Mouse (Mus musculus) mouse embryonic stem cell (cell line): ENCODE data around the gene Jph4.

ENCODE experiments used
- in situ Hi-C, 2 experiments: fragments of 300-500 bp; cut with MboI; formaldehyde crosslinking; loops; 1 replicate in 1 of 2; 3 replicates in 1 of 2; pipeline ENCODE4 v1.14.3; 2019 to 2020; ENCODE audit warnings: low sequenced_read_pairs in 2 of 2, low pct_unique_long_range_greater_than_20kb in 1 of 2, mixed read lengths in 1 of 2; ENCODE audit not compliant: unreplicated experiment in 1 of 2

Gene Jph4

GRCm38 (mm10) chr14:55104365-55104764 lies 12.4 kb downstream of the Jph4 start:
- in situ Hi-C loops, result no loop called here

GRCm38 (mm10) chr14:55102253-55102785 lies 14.4 kb downstream of the Jph4 start:
- in situ Hi-C loops, result no loop called here

GRCm38 (mm10) chr14:55101592-55101991 lies 15.1 kb downstream of the Jph4 start:
- in situ Hi-C loops, result no loop called here

- in situ Hi-C loops, result no loop called here
Measured at GRCm38 (mm10) chr14:55098067-55098466, 18.7 kb downstream of the Jph4 start.

DNA sequence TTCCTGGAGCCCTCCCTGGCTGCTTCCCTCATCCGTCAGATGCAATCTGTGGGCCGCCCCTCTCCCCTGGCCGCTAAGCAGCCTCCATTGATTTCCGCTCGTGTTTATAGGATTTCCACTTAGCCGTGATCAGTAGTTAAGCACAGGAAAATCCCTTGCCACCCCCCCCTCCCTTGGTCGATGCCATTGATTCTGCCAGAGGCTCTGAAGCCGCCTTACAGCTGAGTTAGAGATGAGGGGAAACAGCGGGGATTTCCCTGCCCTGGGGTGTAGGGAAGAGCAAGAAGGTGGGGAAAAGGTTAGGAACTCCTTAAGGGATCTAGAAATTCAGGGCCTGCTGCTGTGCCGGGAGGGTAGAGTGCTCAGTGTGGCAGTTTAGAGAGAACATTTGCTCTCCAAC lies 19.1 kb downstream of the Jph4 start:
- in situ Hi-C loops, result no loop called here

- in situ Hi-C loops, result no loop called here
Measured at GRCm38 (mm10) chr14:55096573-55097087, 20.1 kb downstream of the Jph4 start.

DNA sequence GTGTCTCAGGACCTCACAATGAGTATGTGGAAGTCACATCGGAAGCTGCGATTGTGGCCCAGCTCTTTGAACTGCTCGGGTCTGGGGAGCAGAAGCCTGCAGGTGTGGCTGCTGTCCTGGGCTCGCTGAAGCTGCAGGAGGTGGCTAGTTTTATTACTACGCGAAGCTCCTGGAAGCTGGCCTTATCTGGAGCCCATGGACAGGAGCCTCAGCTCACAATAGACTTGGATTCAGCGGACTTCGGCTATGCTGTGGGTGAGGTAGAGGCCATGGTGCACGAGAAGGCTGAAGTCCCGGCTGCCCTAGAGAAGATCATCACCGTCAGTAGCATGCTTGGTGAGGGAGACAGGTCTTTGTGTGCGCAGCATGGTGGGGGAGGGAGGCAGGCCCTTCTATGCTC lies 21.1 kb downstream of the Jph4 start:
- in situ Hi-C loops, result no loop called here

- in situ Hi-C loops, result no loop called here
Measured at GRCm38 (mm10) chr14:55095263-55095662, 21.5 kb downstream of the Jph4 start.

GRCm38 (mm10) chr14:55094704-55095231 lies 22.0 kb downstream of the Jph4 start, which contains the start of gene Thtpa:
Gene Thtpa, plus strand, starts transcription at chr14:55094784.
- in situ Hi-C loops, result no loop called here

DNA sequence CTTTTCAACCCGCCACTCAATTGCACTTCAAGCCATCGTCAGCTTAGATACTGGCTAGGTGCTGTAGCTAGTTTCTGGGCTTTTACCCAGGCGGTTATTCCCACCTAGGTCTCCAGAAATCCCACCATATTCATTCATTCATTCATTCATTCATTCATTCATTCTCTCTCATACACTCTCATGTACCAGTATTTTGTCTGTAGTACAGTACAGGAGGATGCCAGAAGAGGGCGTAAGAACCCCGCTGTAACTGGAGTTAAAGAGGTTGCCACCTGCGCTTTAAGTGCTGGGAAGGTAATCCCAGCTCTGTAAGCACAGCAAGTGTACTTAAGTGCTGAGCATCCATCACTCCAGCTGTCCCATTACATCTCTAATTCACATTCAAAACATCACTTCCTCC lies 22.8 kb downstream of the Jph4 start:
- in situ Hi-C loops, result no loop called here

- in situ Hi-C loops, result no loop called here
Measured at GRCm38 (mm10) chr14:55092011-55092577, 24.6 kb downstream of the Jph4 start, which contains the start of gene Zfhx2. Gene Zfhx2, minus strand, starts transcription at chr14:55092324.

DNA sequence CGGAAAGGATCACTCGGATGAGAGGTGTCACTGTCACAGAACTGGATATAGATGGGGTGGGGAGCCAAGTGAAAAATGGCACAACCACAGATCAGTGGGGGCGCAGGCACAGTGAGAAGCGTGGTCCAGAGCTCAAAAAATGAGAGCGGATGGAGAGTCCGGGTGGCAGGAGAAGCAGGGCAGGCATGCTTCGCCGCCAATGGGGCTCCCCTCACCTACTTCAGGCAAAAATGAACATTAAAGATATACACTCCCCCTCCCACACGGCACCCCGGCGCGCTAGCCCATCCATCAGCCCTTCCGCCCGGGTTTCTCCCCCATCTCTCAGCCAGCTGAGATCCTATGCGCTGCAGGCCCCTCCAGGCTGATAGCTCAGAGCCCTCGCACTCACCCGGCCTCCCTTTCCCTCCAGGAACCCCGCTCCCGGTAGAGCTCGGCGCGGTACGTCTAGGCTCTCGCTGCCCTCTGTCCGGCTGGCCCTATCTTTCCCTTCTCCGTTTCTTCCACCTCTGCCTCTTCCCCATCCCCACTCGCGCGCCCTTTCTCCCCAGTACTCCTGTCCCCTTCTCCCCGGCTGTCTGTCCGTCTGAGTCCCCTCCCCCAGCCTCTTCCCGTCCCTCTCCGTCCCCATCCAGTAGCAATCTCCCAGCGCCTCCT lies 25.4 kb downstream of the Jph4 start:
- in situ Hi-C loops, result no loop called here

GRCm38 (mm10) chr14:55089199-55089947 lies 27.4 kb downstream of the Jph4 start:
- in situ Hi-C loops, result no loop called here

GRCm38 (mm10) chr14:55086009-55086514 lies 30.7 kb downstream of the Jph4 start:
- in situ Hi-C loops, result no loop called here

DNA sequence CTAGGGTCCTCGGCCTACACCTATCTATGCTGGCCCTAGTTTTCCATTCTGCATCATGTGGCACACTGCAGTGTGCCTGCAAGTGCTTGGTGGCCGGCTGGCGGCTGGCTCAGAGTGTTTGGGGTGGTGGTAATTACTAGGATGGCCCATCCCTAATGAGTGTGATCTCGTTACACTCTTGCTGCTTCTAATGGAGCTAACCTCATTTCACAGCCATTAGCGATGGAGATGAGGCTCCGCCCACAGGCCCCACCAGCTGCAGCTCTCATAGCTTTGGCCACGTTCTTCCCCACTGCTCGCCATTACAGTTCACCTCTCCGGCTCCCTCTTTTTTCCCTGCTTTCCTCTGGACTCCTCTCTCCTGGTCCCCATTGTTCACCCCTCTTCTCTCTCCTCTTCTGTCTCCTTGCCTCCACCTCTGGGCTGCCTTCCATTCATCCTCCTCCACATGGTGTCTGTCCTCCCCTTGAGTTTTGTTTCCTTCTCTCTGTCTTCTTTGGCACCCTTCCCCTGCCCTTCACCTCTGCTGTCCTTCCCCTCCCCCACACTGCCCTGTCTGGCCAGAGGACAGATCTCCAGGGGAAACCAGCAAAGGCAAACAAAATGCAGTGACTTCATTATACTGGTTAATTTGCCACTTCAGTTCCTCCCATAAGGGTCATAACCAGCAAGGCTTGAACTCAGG lies 31.3 kb downstream of the Jph4 start:
- in situ Hi-C loops, result no loop called here

GRCm38 (mm10) chr14:55083481-55083880 lies 33.3 kb downstream of the Jph4 start:
- in situ Hi-C loops, result loop anchor here in 1 of 2 experiments (5.0 kb wide), 1 partner anchor 56 kb away; no protein-coding TSS in a partner anchor

GRCm38 (mm10) chr14:55081105-55081504 lies 35.6 kb downstream of the Jph4 start:
- in situ Hi-C loops, result loop anchor here in 1 of 2 experiments (5.0 kb wide), 1 partner anchor 54 kb away; no protein-coding TSS in a partner anchor
